Mouse (Mus musculus) limb, embryonic 11.5 days (tissue): ENCODE results near the gene Tmem258. TPM values are rescaled to one million over a fixed set of nuclear protein-coding genes. Genes with fewer than 3 reads are reported as not detected.

Source experiments
- ATAC-seq: fragments of 200-750 bp; cut with Nextera tagmentation; 2 replicates; pipeline ENCODE4 v1.8.0; 2017; ENCODE audit warnings: low read depth; ENCODE audit not compliant: insufficient number of reproducible peaks, low FRiP score, low TSS enrichment
- DNase-seq: peaks from one replicate; pipeline ENCODE4 v3.0.0-alpha.2; 2015; ENCODE audit warnings: low spot score
- H3K27ac ChIP-seq: fragments of 300-500 bp; sonication (generic); replicated peaks from 2 replicates; pipeline ENCODE4 v1.5.1; 2014; ENCODE audit warnings: low read depth, mild to moderate bottlenecking, low read length
- H3K27me3 ChIP-seq: fragments of 300-500 bp; sonication (generic); 2 replicates; pipeline ENCODE4 v1.6.1; 2014; ENCODE audit warnings: mild to moderate bottlenecking, low read length, mixed read lengths; ENCODE audit not compliant: control insufficient read depth, insufficient read depth
- H3K36me3 ChIP-seq: fragments of 300-500 bp; sonication (generic); 2 replicates; pipeline ENCODE4 v1.6.1; 2014; ENCODE audit warnings: mild to moderate bottlenecking, low read length, moderate library complexity, mixed read lengths; ENCODE audit not compliant: control insufficient read depth, insufficient read depth
- H3K4me1 ChIP-seq: fragments of 300-500 bp; sonication (generic); 2 replicates; pipeline ENCODE4 v1.6.1; 2014; ENCODE audit warnings: low read length, mixed read lengths; ENCODE audit not compliant: control insufficient read depth, insufficient read depth
- H3K4me2 ChIP-seq: fragments of 300-500 bp; sonication (generic); 2 replicates; pipeline ENCODE4 v1.6.1; 2014; ENCODE audit warnings: low read depth, mild to moderate bottlenecking, moderate library complexity; ENCODE audit not compliant: severe bottlenecking
- H3K4me3 ChIP-seq: fragments of 300-500 bp; sonication (generic); 2 replicates; pipeline ENCODE4 v1.5.1; 2014; ENCODE audit warnings: low read depth, low read length
- H3K9ac ChIP-seq: fragments of 300-500 bp; sonication (generic); 2 replicates; pipeline ENCODE4 v1.6.1; 2014; ENCODE audit warnings: mild to moderate bottlenecking, low read length
- H3K9me3 ChIP-seq: fragments of 300-500 bp; sonication (generic); 2 replicates; pipeline ENCODE4 v1.6.1; 2016; ENCODE audit warnings: low read length; ENCODE audit not compliant: control insufficient read depth
- WGBS: fragments of 180-500 bp; shearing (Covaris S2); extraction: QIAGEN DNeasy Blood & Tissue Kit; methylation state at CpG from one replicate; pipeline ENCODE4 v1.1.7; 2014; 5-methylcytosine and 5-hydroxymethylcytosine counted together
- polyA plus RNA-seq: library from polyadenylated mRNA; unstranded; fragments of >200 nt; fragmentation: Nextera tagmentation; extraction: Ambion mirVana; gene quantifications from 2 replicates; pipeline ENCODE4 v1.2.1, GENCODE M21; 2014

Gene Tmem258
- polyA plus RNA-seq, 1 experiment from 2014 or later = 442 TPM

GRCm38 (mm10) chr19:10198723-10199122, 5.1 kb upstream of the Tmem258 start:
- DNase-seq = peak; percentile 90

GRCm38 (mm10) chr19:10203146-10203847, 517 bp upstream of the Tmem258 start:
- Histone ChIP-seq H3K4me1 (0 out of 2 replicates have a peak, but pooled peaks cover 5% of the 10 kb centered on the region), H3K27me3 (no peaks in the 10 kb centered on the region), H3K27ac (peak overlapping the region; percentile 75; the same call in 1 of the 2 replicates), H3K9me3 (no peaks in the 10 kb centered on the region), H3K4me2 (peak overlapping the region; percentile 97), H3K36me3 (peaks cover 22% of the 10 kb centered on the region), H3K4me3 (peak overlapping the region; percentile 98), H3K9ac (peak overlapping the region; percentile 81)
- WGBS = 3% methylated on average over 23 of the region's 23 CpGs
- DNase-seq (no peak), ATAC-seq (peak; percentile 29; the same call in 1 of the 2 replicates)

More at GRCm38 (mm10) chr19:10198723-10199122, 5.1 kb upstream of the Tmem258 start:
- Histone ChIP-seq H3K36me3 (peaks cover 36% of the 10 kb centered on the region), H3K27ac (no peak overlapping the region), H3K4me1 (0 out of 2 replicates have a peak, but pooled peaks cover 5% of the 10 kb centered on the region), H3K27me3 (no peaks in the 10 kb centered on the region), H3K9ac (no peak overlapping the region), H3K9me3 (no peaks in the 10 kb centered on the region), H3K4me3 (no peak overlapping the region), H3K4me2 (no peak overlapping the region)
- WGBS = 36% methylated on average over 3 of the region's 3 CpGs
- no peak for ATAC-seq

GRCm38 (mm10) chr19:10204616-10205001, 795 bp downstream of the Tmem258 start:
- peak; percentile 49 for DNase-seq
- peak overlapping the region; percentile 81; the same call in 1 of the 2 replicates for H3K9ac ChIP-seq
- no peak overlapping the region for H3K27ac ChIP-seq
- H3K4me1 ChIP-seq = 0 out of 2 replicates have a peak, but pooled peaks cover 5% of the 10 kb centered on the region
- H3K36me3 ChIP-seq = peaks cover 20% of the 10 kb centered on the region
- WGBS = 5% methylated on average over 5 of the region's 5 CpGs
- no peak for ATAC-seq
- H3K4me2 ChIP-seq = peak overlapping the region; percentile 97
- no peaks in the 10 kb centered on the region for H3K9me3 ChIP-seq
- H3K4me3 ChIP-seq = peak overlapping the region; percentile 98
- no peaks in the 10 kb centered on the region for H3K27me3 ChIP-seq

GRCm38 (mm10) chr19:10205051-10205450, 1.2 kb downstream of the Tmem258 start:
- 75% methylated on average over 6 of the region's 6 CpGs for WGBS
- H3K9ac ChIP-seq = no peak overlapping the region
- peak overlapping the region; percentile 97; the same call in 1 of the 2 replicates for H3K4me2 ChIP-seq
- H3K27ac ChIP-seq = no peak overlapping the region
- H3K27me3 ChIP-seq = no peaks in the 10 kb centered on the region
- no peaks in the 10 kb centered on the region for H3K9me3 ChIP-seq
- 0 out of 2 replicates have a peak, but pooled peaks cover 5% of the 10 kb centered on the region for H3K4me1 ChIP-seq
- peaks cover 16% of the 10 kb centered on the region for H3K36me3 ChIP-seq
- DNase-seq = no peak
- peak overlapping the region; percentile 98 for H3K4me3 ChIP-seq
- no peak for ATAC-seq

- Histone ChIP-seq H3K4me1 (no peaks in the 10 kb centered on the region), H3K27me3 (no peaks in the 10 kb centered on the region), H3K9ac (no peak overlapping the region), H3K4me3 (no peak overlapping the region), H3K4me2 (no peak overlapping the region), H3K27ac (no peak overlapping the region), H3K36me3 (peaks cover 13% of the 10 kb centered on the region; the same call in 1 of the 2 replicates), H3K9me3 (no peaks in the 10 kb centered on the region)
- WGBS = 81% methylated on average over 3 of the region's 3 CpGs
- DNase-seq (no peak), ATAC-seq (no peak)
Observed at GRCm38 (mm10) chr19:10208851-10209250, 5.0 kb downstream of the Tmem258 start.

- WGBS = 90% methylated on average over 4 of the region's 4 CpGs
- no peaks in the 10 kb centered on the region for H3K4me1 ChIP-seq
- peaks cover 13% of the 10 kb centered on the region; the same call in 1 of the 2 replicates for H3K36me3 ChIP-seq
- no peak overlapping the region for H3K9ac ChIP-seq
- H3K27ac ChIP-seq = no peak overlapping the region
- ATAC-seq (no peak), DNase-seq (no peak)
- H3K9me3 ChIP-seq = no peaks in the 10 kb centered on the region
- no peak overlapping the region for H3K4me3 ChIP-seq
- H3K4me2 ChIP-seq = no peak overlapping the region
- no peaks in the 10 kb centered on the region for H3K27me3 ChIP-seq
Observed at GRCm38 (mm10) chr19:10210885-10211284, 7.1 kb downstream of the Tmem258 start.

- Histone ChIP-seq H3K9me3 (no peaks in the 10 kb centered on the region), H3K9ac (no peak overlapping the region), H3K4me1 (no peaks in the 10 kb centered on the region), H3K27me3 (no peaks in the 10 kb centered on the region), H3K4me2 (no peak overlapping the region), H3K36me3 (0 out of 2 replicates have a peak, but pooled peaks cover 6% of the 10 kb centered on the region), H3K27ac (no peak overlapping the region), H3K4me3 (no peak overlapping the region)
- no peak for DNase-seq
- no peak for ATAC-seq
- 89% methylated on average over 10 of the region's 10 CpGs for WGBS
Observed at GRCm38 (mm10) chr19:10213796-10214471, 10.1 kb downstream of the Tmem258 start.

- DNase-seq = no peak
- Histone ChIP-seq H3K4me3 (no peak overlapping the region), H3K9me3 (no peaks in the 10 kb centered on the region), H3K27ac (no peak overlapping the region), H3K9ac (no peak overlapping the region), H3K4me1 (no peaks in the 10 kb centered on the region), H3K27me3 (no peaks in the 10 kb centered on the region), H3K36me3 (no peaks in the 10 kb centered on the region), H3K4me2 (no peak overlapping the region)
- 71% methylated on average over 8 of the region's 8 CpGs for WGBS
- ATAC-seq = no peak
Observed at GRCm38 (mm10) chr19:10216101-10216500, 12.3 kb downstream of the Tmem258 start.
